Mouse (Mus musculus) midbrain, embryonic 11.5 days (tissue): ENCODE measurements around the gene Gprc5d. TPM values are rescaled to one million over a fixed set of nuclear protein-coding genes. Genes with fewer than 3 reads are reported as not detected.

Source experiments
- ATAC-seq: fragments of 200-750 bp; cut with Nextera tagmentation; 2 replicates; pipeline ENCODE4 v1.8.0; 2017; ENCODE audit warnings: moderate TSS enrichment, moderate library complexity; ENCODE audit not compliant: low FRiP score
- DNase-seq: peaks from one replicate; pipeline ENCODE4 v3.0.0; 2015; ENCODE audit warnings: low spot score; ENCODE audit errors: missing footprints
- H3K27ac ChIP-seq: fragments of 300-500 bp; sonication (generic); 2 replicates; pipeline ENCODE4 v1.5.1; 2014; ENCODE audit warnings: low read depth, low read length
- H3K27me3 ChIP-seq: fragments of 300-500 bp; sonication (generic); 2 replicates; pipeline ENCODE4 v1.6.1; 2014; ENCODE audit warnings: mild to moderate bottlenecking, low read length, moderate library complexity, mixed read lengths; ENCODE audit not compliant: control insufficient read depth, insufficient read depth
- H3K36me3 ChIP-seq: fragments of 300-500 bp; sonication (generic); 2 replicates; pipeline ENCODE4 v1.6.1; 2014; ENCODE audit warnings: mild to moderate bottlenecking, low read length, moderate library complexity, mixed read lengths; ENCODE audit not compliant: control insufficient read depth, insufficient read depth
- H3K4me1 ChIP-seq: fragments of 300-500 bp; sonication (generic); 2 replicates; pipeline ENCODE4 v1.6.1; 2014; ENCODE audit warnings: low read length; ENCODE audit not compliant: control insufficient read depth, insufficient read depth
- H3K4me2 ChIP-seq: fragments of 300-500 bp; sonication (generic); 2 replicates; pipeline ENCODE4 v1.6.1; 2014; ENCODE audit warnings: mild to moderate bottlenecking, moderate library complexity
- H3K4me3 ChIP-seq: fragments of 300-500 bp; sonication (generic); 2 replicates; pipeline ENCODE4 v1.5.1; 2014; ENCODE audit warnings: low read depth, low read length
- H3K9ac ChIP-seq: fragments of 300-500 bp; sonication (generic); 2 replicates; pipeline ENCODE4 v1.6.1; 2014; ENCODE audit warnings: low read length
- H3K9me3 ChIP-seq: fragments of 300-500 bp; sonication (generic); 2 replicates; pipeline ENCODE4 v1.6.1; 2016; ENCODE audit warnings: low read length; ENCODE audit not compliant: control insufficient read depth
- WGBS: fragments of 180-500 bp; shearing (Covaris S2); extraction: QIAGEN DNeasy Blood & Tissue Kit; methylation state at CpG from one replicate; pipeline ENCODE4 v1.1.7; 2014; 5-methylcytosine and 5-hydroxymethylcytosine counted together
- polyA plus RNA-seq: library from polyadenylated mRNA; unstranded; fragments of >200 nt; fragmentation: Nextera tagmentation; extraction: Ambion mirVana; gene quantifications from 2 replicates; pipeline ENCODE4 v1.2.1, GENCODE M21; 2014

Gene Gprc5d
- polyA plus RNA-seq, 1 experiment from 2014 or later = not detected

GRCm38 (mm10) chr6:135116479-135116878, 1.6 kb downstream of the Gprc5d start:
- Histone ChIP-seq H3K4me3 (no peak overlapping the region), H3K4me2 (no peak overlapping the region), H3K36me3 (no peaks in the 10 kb centered on the region), H3K27ac (no peak overlapping the region), H3K9ac (no peak overlapping the region), H3K9me3 (no peaks in the 10 kb centered on the region), H3K4me1 (no peaks in the 10 kb centered on the region; the same call in 1 of the 2 replicates), H3K27me3 (peaks cover 14% of the 10 kb centered on the region)
- ATAC-seq (no peak), DNase-seq (peak; percentile 78)
- 97% methylated on average over 8 of the region's 8 CpGs for WGBS

DNA sequence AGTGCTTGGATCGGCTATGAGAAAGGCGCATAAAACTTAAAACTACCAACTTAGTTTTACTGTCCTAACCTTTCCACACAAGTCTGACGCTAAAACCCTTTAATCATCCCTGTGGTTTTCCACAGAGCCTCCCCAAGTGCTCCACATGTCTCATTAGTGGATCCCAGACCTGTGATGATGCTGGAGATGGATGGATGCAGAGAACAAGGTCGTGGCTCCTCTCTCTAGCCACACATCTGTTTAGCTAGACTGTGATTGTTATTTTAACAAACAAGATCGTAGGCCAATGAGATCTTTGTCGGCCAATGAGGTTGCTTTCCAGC, 5.0 kb downstream of the Gprc5d start:
- H3K4me3 ChIP-seq = no peak overlapping the region
- 22% methylated on average over 6 of the region's 6 CpGs for WGBS
- ATAC-seq (0 out of 2 replicates have a peak, but pooled peaks have one; percentile 22), DNase-seq (no peak)
- H3K36me3 ChIP-seq = no peaks in the 10 kb centered on the region
- H3K9ac ChIP-seq = no peak overlapping the region
- no peak overlapping the region for H3K4me2 ChIP-seq
- no peaks in the 10 kb centered on the region; the same call in 1 of the 2 replicates for H3K4me1 ChIP-seq
- no peaks in the 10 kb centered on the region for H3K9me3 ChIP-seq
- peaks cover 27% of the 10 kb centered on the region for H3K27me3 ChIP-seq
- no peak overlapping the region for H3K27ac ChIP-seq

- Histone ChIP-seq H3K4me3 (no peak overlapping the region), H3K4me1 (no peaks in the 10 kb centered on the region; the same call in 1 of the 2 replicates), H3K36me3 (no peaks in the 10 kb centered on the region), H3K9ac (no peak overlapping the region), H3K9me3 (no peaks in the 10 kb centered on the region), H3K27ac (no peak overlapping the region), H3K27me3 (peaks cover 27% of the 10 kb centered on the region), H3K4me2 (no peak overlapping the region)
- DNase-seq (peak; percentile 90), ATAC-seq (peak; percentile 79)
- 16% methylated on average over 7 of the region's 7 CpGs for WGBS
Measured at GRCm38 (mm10) chr6:135112411-135113113, 5.5 kb downstream of the Gprc5d start.

GRCm38 (mm10) chr6:135107014-135107413, 11.1 kb downstream of the Gprc5d start:
- ATAC-seq = no peak
- H3K4me2 ChIP-seq = no peak overlapping the region
- H3K9me3 ChIP-seq = peaks cover 3% of the 10 kb centered on the region; the same call in 1 of the 2 replicates
- no peak overlapping the region for H3K27ac ChIP-seq
- no peak for DNase-seq
- H3K4me3 ChIP-seq = no peak overlapping the region
- no peaks in the 10 kb centered on the region for H3K36me3 ChIP-seq
- H3K9ac ChIP-seq = no peak overlapping the region
- H3K4me1 ChIP-seq = peaks cover 4% of the 10 kb centered on the region; the same call in 1 of the 2 replicates
- peaks cover 16% of the 10 kb centered on the region; the same call in 1 of the 2 replicates for H3K27me3 ChIP-seq
- WGBS = 89% methylated on average over 6 of the region's 6 CpGs

- no peaks in the 10 kb centered on the region for H3K36me3 ChIP-seq
- H3K9me3 ChIP-seq = peaks cover 3% of the 10 kb centered on the region; the same call in 1 of the 2 replicates
- H3K27me3 ChIP-seq = 0 out of 2 replicates have a peak, but pooled peaks cover 2% of the 10 kb centered on the region
- no peak for ATAC-seq
- no peak overlapping the region for H3K4me3 ChIP-seq
- 82% methylated on average over 5 of the region's 5 CpGs for WGBS
- no peak overlapping the region for H3K9ac ChIP-seq
- DNase-seq = no peak
- H3K27ac ChIP-seq = no peak overlapping the region
- H3K4me1 ChIP-seq = peaks cover 4% of the 10 kb centered on the region; the same call in 1 of the 2 replicates
- H3K4me2 ChIP-seq = no peak overlapping the region
Measured at GRCm38 (mm10) chr6:135102736-135103303, 15.3 kb downstream of the Gprc5d start.

GRCm38 (mm10) chr6:135100787-135101472, 17.2 kb downstream of the Gprc5d start:
- Histone ChIP-seq H3K4me3 (no peak overlapping the region), H3K9me3 (no peaks in the 10 kb centered on the region), H3K4me2 (no peak overlapping the region), H3K27me3 (0 out of 2 replicates have a peak, but pooled peaks cover 2% of the 10 kb centered on the region), H3K27ac (no peak overlapping the region), H3K4me1 (peaks cover 4% of the 10 kb centered on the region; the same call in 1 of the 2 replicates), H3K9ac (no peak overlapping the region), H3K36me3 (no peaks in the 10 kb centered on the region)
- no peak for DNase-seq
- ATAC-seq = no peak
- WGBS = 81% methylated on average over 15 of the region's 15 CpGs

DNA sequence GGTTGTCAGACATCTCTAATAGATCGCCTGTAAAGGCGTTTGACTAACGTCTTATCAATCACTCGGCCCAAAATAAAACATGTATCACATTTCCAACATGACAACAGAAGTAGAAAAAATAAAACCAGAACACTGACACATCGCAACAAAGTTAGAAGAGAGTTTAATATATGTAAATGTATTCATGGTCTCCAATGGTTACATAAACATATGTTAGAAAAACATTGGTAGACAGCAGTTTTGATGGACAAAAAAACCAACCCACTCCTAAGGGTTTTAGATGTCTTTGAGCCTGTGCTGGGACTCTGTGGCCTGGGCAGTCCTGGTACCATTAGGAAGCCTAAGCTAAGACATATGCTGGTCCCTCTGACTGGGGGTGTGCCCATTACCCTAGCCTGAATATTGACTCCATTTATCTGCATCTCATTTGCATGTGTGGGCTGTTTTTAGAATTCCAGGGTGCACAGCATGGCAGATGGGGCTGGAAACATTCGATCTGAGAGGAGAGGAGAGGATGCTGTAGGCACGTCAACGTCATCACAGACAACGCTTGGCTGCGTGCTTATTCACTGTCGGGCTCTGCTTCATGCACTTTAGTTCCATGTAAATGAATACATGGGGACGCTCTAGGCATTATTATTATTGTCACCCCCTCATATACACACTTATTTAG, 25.1 kb downstream of the Gprc5d start:
- no peaks in the 10 kb centered on the region for H3K36me3 ChIP-seq
- 92% methylated on average over 12 of the region's 12 CpGs for WGBS
- no peak overlapping the region for H3K4me2 ChIP-seq
- H3K9ac ChIP-seq = no peak overlapping the region
- H3K4me1 ChIP-seq = no peaks in the 10 kb centered on the region
- H3K9me3 ChIP-seq = no peaks in the 10 kb centered on the region
- no peak for DNase-seq
- ATAC-seq = no peak
- no peak overlapping the region for H3K4me3 ChIP-seq
- H3K27me3 ChIP-seq = no peaks in the 10 kb centered on the region
- no peak overlapping the region for H3K27ac ChIP-seq

DNA sequence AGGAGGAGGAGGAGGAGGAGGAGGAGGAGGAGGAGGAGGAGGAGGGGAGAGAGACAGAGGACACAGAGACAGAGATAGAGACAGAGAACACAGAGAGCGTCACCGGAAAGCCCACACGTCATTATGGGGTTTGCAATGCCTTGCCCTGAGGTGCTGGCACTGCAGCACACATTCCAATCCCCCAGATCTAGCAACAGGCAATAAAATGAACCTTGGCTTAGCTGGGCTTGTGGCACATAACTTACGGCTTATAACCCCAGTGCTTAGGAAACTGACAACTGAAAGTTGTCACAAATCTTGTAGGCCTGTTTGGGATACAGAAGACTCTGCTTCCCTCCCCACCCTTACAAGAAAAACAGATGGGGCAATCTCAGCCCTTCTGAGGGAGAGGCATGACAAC, 27.4 kb downstream of the Gprc5d start:
- Histone ChIP-seq H3K27me3 (no peaks in the 10 kb centered on the region), H3K9me3 (no peaks in the 10 kb centered on the region), H3K27ac (no peak overlapping the region), H3K9ac (no peak overlapping the region), H3K4me2 (no peak overlapping the region), H3K4me3 (no peak overlapping the region), H3K36me3 (no peaks in the 10 kb centered on the region), H3K4me1 (no peaks in the 10 kb centered on the region)
- WGBS = 81% methylated on average over 4 of the region's 4 CpGs
- DNase-seq = no peak
- no peak for ATAC-seq
